Mouse (Mus musculus) heart, embryonic 16.5 days (tissue): ENCODE measurements at regions not wholly inside any gene's neighbourhood (a gene's known extent, or its start where the extent isn't known, plus 50 kb on each side); places are given as distances from the start of the nearest gene placed in this dataset.

Source experiments
- ATAC-seq: fragments of 200-750 bp; cut with Nextera tagmentation; replicated peaks from 2 replicates; pipeline ENCODE4 v1.8.0; 2017; ENCODE audit warnings: moderate number of reproducible peaks; ENCODE audit not compliant: insufficient read depth, low FRiP score; ENCODE audit errors: extremely low read depth
- H3K27ac ChIP-seq: fragments of 300-500 bp; sonication (generic); 2 replicates; pipeline ENCODE4 v1.5.1; 2014; ENCODE audit warnings: mild to moderate bottlenecking, low read length, control low read depth, moderate library complexity
- H3K27me3 ChIP-seq: fragments of 300-500 bp; sonication (generic); 2 replicates; pipeline ENCODE4 v1.6.1; 2014; ENCODE audit warnings: low read length, mixed read lengths; ENCODE audit not compliant: control insufficient read depth, insufficient read depth
- H3K36me3 ChIP-seq: fragments of 300-500 bp; sonication (generic); 2 replicates; pipeline ENCODE4 v1.6.1; 2014; ENCODE audit not compliant: control insufficient read depth, insufficient read depth
- H3K4me1 ChIP-seq: fragments of 300-500 bp; sonication (generic); 2 replicates; pipeline ENCODE4 v1.6.1; 2014; ENCODE audit warnings: low read length, mixed read lengths; ENCODE audit not compliant: control insufficient read depth, insufficient read depth
- H3K4me2 ChIP-seq: fragments of 300-500 bp; sonication (generic); 2 replicates; pipeline ENCODE4 v1.6.1; 2014; ENCODE audit warnings: low read depth, mild to moderate bottlenecking, control low read depth, low read length
- H3K4me3 ChIP-seq: fragments of 300-500 bp; sonication (generic); 2 replicates; pipeline ENCODE4 v1.5.1; 2014; ENCODE audit warnings: mild to moderate bottlenecking, control low read depth, low read length
- H3K9ac ChIP-seq: fragments of 300-500 bp; sonication (generic); 2 replicates; pipeline ENCODE4 v1.6.1; 2014; ENCODE audit warnings: low read length, control low read depth
- H3K9me3 ChIP-seq: fragments of 300-500 bp; sonication (generic); replicated peaks from 2 replicates; pipeline ENCODE4 v1.6.1; 2016; ENCODE audit warnings: low read length; ENCODE audit not compliant: control insufficient read depth
- WGBS: fragments of 180-500 bp; shearing (Covaris S2); extraction: QIAGEN DNeasy Blood & Tissue Kit; methylation state at CpG from one replicate; pipeline ENCODE4 v1.1.7; 2014; 5-methylcytosine and 5-hydroxymethylcytosine counted together

- Histone ChIP-seq H3K9ac (no peak overlapping the region), H3K4me3 (no peak overlapping the region), H3K36me3 (no peaks in the 10 kb centered on the region), H3K27ac (no peak overlapping the region), H3K4me1 (no peaks in the 10 kb centered on the region), H3K4me2 (no peak overlapping the region), H3K9me3 (no peaks in the 10 kb centered on the region), H3K27me3 (no peaks in the 10 kb centered on the region)
- ATAC-seq = no peak
Observed at GRCm38 (mm10) chr15:51255203-51255615, 2629.5 kb upstream of the Gm7489 start.

GRCm38 (mm10) chr15:51256681-51257080 lies 2628.0 kb upstream of the Gm7489 start:
- WGBS = 78% methylated on average over 3 of the region's 3 CpGs
- no peaks in the 10 kb centered on the region for H3K4me1 ChIP-seq
- no peak overlapping the region for H3K27ac ChIP-seq
- no peaks in the 10 kb centered on the region for H3K9me3 ChIP-seq
- H3K4me3 ChIP-seq = no peak overlapping the region
- H3K9ac ChIP-seq = no peak overlapping the region
- no peak for ATAC-seq
- no peaks in the 10 kb centered on the region for H3K36me3 ChIP-seq
- no peak overlapping the region for H3K4me2 ChIP-seq
- H3K27me3 ChIP-seq = no peaks in the 10 kb centered on the region

- ATAC-seq = no peak
- Histone ChIP-seq H3K4me3 (no peak overlapping the region), H3K9ac (no peak overlapping the region), H3K9me3 (no peaks in the 10 kb centered on the region), H3K27me3 (no peaks in the 10 kb centered on the region), H3K36me3 (no peaks in the 10 kb centered on the region), H3K27ac (no peak overlapping the region), H3K4me2 (no peak overlapping the region), H3K4me1 (no peaks in the 10 kb centered on the region)
- 56% methylated on average over 5 of the region's 5 CpGs for WGBS
Observed at GRCm38 (mm10) chr15:51264599-51265163, 2620.0 kb upstream of the Gm7489 start.

- no peak overlapping the region for H3K4me2 ChIP-seq
- no peaks in the 10 kb centered on the region for H3K9me3 ChIP-seq
- no peak overlapping the region for H3K27ac ChIP-seq
- H3K36me3 ChIP-seq = no peaks in the 10 kb centered on the region
- H3K4me1 ChIP-seq = no peaks in the 10 kb centered on the region
- no peak overlapping the region for H3K9ac ChIP-seq
- no peak overlapping the region for H3K4me3 ChIP-seq
- ATAC-seq = no peak
- WGBS = 71% methylated on average over 1 of the region's 1 CpGs
- H3K27me3 ChIP-seq = no peaks in the 10 kb centered on the region
Observed at GRCm38 (mm10) chr15:51265971-51266370, 2618.7 kb upstream of the Gm7489 start.

GRCm38 (mm10) chr15:51271632-51272312 lies 2612.9 kb upstream of the Gm7489 start:
- Histone ChIP-seq H3K4me2 (no peak overlapping the region), H3K9me3 (no peaks in the 10 kb centered on the region), H3K27ac (no peak overlapping the region), H3K27me3 (no peaks in the 10 kb centered on the region), H3K36me3 (no peaks in the 10 kb centered on the region), H3K4me1 (no peaks in the 10 kb centered on the region), H3K9ac (no peak overlapping the region), H3K4me3 (no peak overlapping the region)
- ATAC-seq = no peak
- 79% methylated on average over 9 of the region's 9 CpGs for WGBS

GRCm38 (mm10) chr15:51285334-51285733 lies 2599.4 kb upstream of the Gm7489 start:
- H3K4me2 ChIP-seq = no peak overlapping the region
- peaks cover 3% of the 10 kb centered on the region; the same call in 1 of the 2 replicates for H3K4me1 ChIP-seq
- no peak overlapping the region for H3K9ac ChIP-seq
- 69% methylated on average over 2 of the region's 2 CpGs for whole genome bisulfite sequencing
- H3K4me3 ChIP-seq = no peak overlapping the region
- no peak for ATAC-seq
- no peaks in the 10 kb centered on the region for H3K27me3 ChIP-seq
- H3K27ac ChIP-seq = no peak overlapping the region
- H3K9me3 ChIP-seq = no peaks in the 10 kb centered on the region
- H3K36me3 ChIP-seq = no peaks in the 10 kb centered on the region

- ATAC-seq = no peak
- H3K27ac ChIP-seq = no peak overlapping the region
- H3K4me1 ChIP-seq = peaks cover 3% of the 10 kb centered on the region; the same call in 1 of the 2 replicates
- no peaks in the 10 kb centered on the region for H3K9me3 ChIP-seq
- H3K27me3 ChIP-seq = no peaks in the 10 kb centered on the region
- H3K4me3 ChIP-seq = no peak overlapping the region
- H3K9ac ChIP-seq = no peak overlapping the region
- no peak overlapping the region for H3K4me2 ChIP-seq
- 76% methylated on average over 3 of the region's 3 CpGs for WGBS
- no peaks in the 10 kb centered on the region for H3K36me3 ChIP-seq
Observed at GRCm38 (mm10) chr15:51286352-51286751, 2598.4 kb upstream of the Gm7489 start.

- Histone ChIP-seq H3K4me1 (no peaks in the 10 kb centered on the region), H3K4me3 (no peak overlapping the region), H3K36me3 (no peaks in the 10 kb centered on the region), H3K27me3 (no peaks in the 10 kb centered on the region), H3K9me3 (no peaks in the 10 kb centered on the region), H3K27ac (no peak overlapping the region), H3K9ac (no peak overlapping the region), H3K4me2 (no peak overlapping the region)
- WGBS = 67% methylated on average over 9 of the region's 9 CpGs
- ATAC-seq = no peak
Observed at GRCm38 (mm10) chr15:51288911-51289432, 2595.7 kb upstream of the Gm7489 start.

- H3K27me3 ChIP-seq = no peaks in the 10 kb centered on the region
- H3K9ac ChIP-seq = no peak overlapping the region
- H3K4me2 ChIP-seq = peak overlapping the region; percentile 43
- no peak; the same call in 1 of the 2 replicates for ATAC-seq
- H3K9me3 ChIP-seq = no peaks in the 10 kb centered on the region
- no peak overlapping the region for H3K27ac ChIP-seq
- H3K4me1 ChIP-seq = no peaks in the 10 kb centered on the region
- H3K4me3 ChIP-seq = 0 out of 2 replicates have a peak overlapping the region, but pooled peaks have one; percentile 12
- H3K36me3 ChIP-seq = no peaks in the 10 kb centered on the region
- 35% methylated on average over 9 of the region's 9 CpGs for WGBS
Observed at GRCm38 (mm10) chr15:51289916-51290315, 2594.8 kb upstream of the Gm7489 start.
